Mouse (Mus musculus) heart, embryonic 12.5 days (tissue): Measurements from ENCODE around the gene Ccdc155. TPM values are rescaled to one million over a fixed set of nuclear protein-coding genes. Genes with fewer than 3 reads are reported as not detected.
A peak's percentile ranks its signal among the peaks of the same experiment; 100 is the strongest.

Experiments
- ATAC-seq: fragments of 200-750 bp; cut with Nextera tagmentation; 2 replicates; pipeline ENCODE4 v1.8.0; 2017; ENCODE audit warnings: moderate TSS enrichment, moderate library complexity; ENCODE audit not compliant: insufficient number of reproducible peaks, low FRiP score
- H3K27ac ChIP-seq: fragments of 300-500 bp; sonication (generic); 2 replicates; pipeline ENCODE4 v1.5.1; 2016; ENCODE audit warnings: mild to moderate bottlenecking, moderate library complexity; ENCODE audit not compliant: poor library complexity, severe bottlenecking
- H3K27me3 ChIP-seq: fragments of 300-500 bp; sonication (generic); replicated peaks from 2 replicates; pipeline ENCODE4 v1.6.1; 2016; ENCODE audit warnings: mild to moderate bottlenecking, moderate library complexity
- H3K36me3 ChIP-seq: fragments of 300-500 bp; sonication (generic); 2 replicates; pipeline ENCODE4 v1.6.1; 2016; ENCODE audit warnings: mild to moderate bottlenecking, moderate library complexity
- H3K4me1 ChIP-seq: fragments of 300-500 bp; sonication (generic); replicated peaks from 2 replicates; pipeline ENCODE4 v1.6.1; 2016; ENCODE audit warnings: mild to moderate bottlenecking
- H3K4me2 ChIP-seq: fragments of 300-500 bp; sonication (generic); 2 replicates; pipeline ENCODE4 v1.6.1; 2016; ENCODE audit warnings: mild to moderate bottlenecking, moderate library complexity
- H3K4me3 ChIP-seq: fragments of 300-500 bp; sonication (generic); 2 replicates; pipeline ENCODE4 v1.5.1; 2016; ENCODE audit warnings: mild to moderate bottlenecking
- H3K9ac ChIP-seq: fragments of 300-500 bp; sonication (generic); 2 replicates; pipeline ENCODE4 v1.6.1; 2016; ENCODE audit warnings: mild to moderate bottlenecking, moderate library complexity
- H3K9me3 ChIP-seq: fragments of 300-500 bp; sonication (generic); replicated peaks from 2 replicates; pipeline ENCODE4 v1.6.1; 2016; ENCODE audit warnings: mild to moderate bottlenecking, moderate library complexity
- WGBS: fragments of 180-500 bp; shearing (Covaris S2); methylation state at CpG from one replicate; pipeline ENCODE4 v1.1.7; 2016; 5-methylcytosine and 5-hydroxymethylcytosine counted together
- polyA plus RNA-seq: library from polyadenylated mRNA; unstranded; fragments of >200 nt; fragmentation: Nextera tagmentation; extraction: Ambion mirVana; gene quantifications from 2 replicates; pipeline ENCODE4 v1.2.1, GENCODE M21; 2016

The Ccdc155 gene
- polyA plus RNA-seq, 1 experiment from 2014 or later: 0.70 TPM

DNA sequence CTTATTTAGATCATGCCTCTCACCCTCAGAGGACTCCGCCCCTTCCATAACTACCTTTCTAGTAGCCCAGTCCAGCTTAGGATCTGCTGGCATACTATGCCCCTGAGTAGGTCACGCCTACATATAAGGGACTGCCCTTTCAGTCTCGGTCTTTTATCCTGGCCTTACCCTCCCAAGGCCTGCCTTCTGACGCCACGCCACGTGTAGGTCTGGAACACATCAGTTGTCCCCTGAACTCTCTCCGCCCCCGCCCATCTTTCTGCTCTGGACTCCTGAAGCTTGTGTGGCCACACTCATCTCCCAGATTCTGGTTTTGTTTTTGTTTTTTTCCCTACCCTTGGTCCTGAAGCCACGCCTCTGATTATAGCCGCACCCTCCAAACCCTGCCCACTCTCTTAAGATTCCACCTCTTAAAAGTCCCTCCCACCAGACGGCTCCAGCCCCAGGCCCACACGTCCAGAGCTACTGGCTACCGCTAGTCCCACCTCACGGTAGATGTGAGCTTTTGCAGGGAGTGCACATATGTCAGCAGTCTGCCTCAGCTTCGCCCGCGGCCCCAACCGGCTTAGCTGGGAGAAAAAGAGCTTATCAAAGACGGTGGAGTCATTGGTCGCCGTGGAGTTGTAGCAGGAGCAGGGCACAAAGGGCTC is 30.4 kb upstream of the Ccdc155 start:
- ATAC-seq: peak; percentile 82
- peak overlapping the region; percentile 66 for H3K4me2 ChIP-seq
- peak overlapping the region; percentile 67 for H3K27ac ChIP-seq
- peak overlapping the region; percentile 26 for H3K4me3 ChIP-seq
- H3K36me3 ChIP-seq: peaks cover 35% of the 10 kb centered on the region
- WGBS: 2% methylated on average over 21 of the region's 21 CpGs
- no peaks in the 10 kb centered on the region for H3K9me3 ChIP-seq
- peaks cover 57% of the 10 kb centered on the region for H3K4me1 ChIP-seq
- peaks cover 23% of the 10 kb centered on the region for H3K27me3 ChIP-seq
- peak overlapping the region; percentile 62 for H3K9ac ChIP-seq

DNA sequence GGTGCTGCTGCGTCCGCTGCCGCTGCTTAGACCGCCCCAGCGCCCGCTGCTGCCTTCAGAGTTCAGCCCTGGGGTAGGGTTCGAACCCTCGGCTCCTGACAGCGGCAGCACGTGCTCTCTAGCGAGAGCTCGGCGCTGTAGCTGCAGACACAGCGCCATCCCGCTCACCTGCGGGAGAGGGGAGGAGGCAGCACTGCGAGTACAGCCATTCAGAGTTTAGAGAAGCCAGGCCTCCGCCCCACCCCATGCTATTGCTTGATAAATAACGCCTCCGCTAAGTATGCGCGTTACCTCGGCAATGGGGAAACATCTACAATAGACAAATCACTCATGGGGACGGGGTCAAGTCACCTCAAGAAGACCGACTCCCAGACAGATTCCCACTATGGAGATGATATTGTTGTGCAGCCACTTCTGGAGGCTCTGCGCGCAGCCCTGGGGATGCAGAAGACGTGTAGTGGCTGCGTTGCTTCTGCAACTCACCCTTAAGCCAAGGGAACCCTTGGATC is 29.7 kb upstream of the Ccdc155 start:
- Histone ChIP-seq H3K9ac (peak overlapping the region; percentile 62), H3K4me2 (peak overlapping the region; percentile 66), H3K27me3 (peaks cover 21% of the 10 kb centered on the region), H3K4me1 (peaks cover 57% of the 10 kb centered on the region), H3K9me3 (no peaks in the 10 kb centered on the region), H3K4me3 (peak overlapping the region; percentile 26; the same call in 1 of the 2 replicates), H3K27ac (peak overlapping the region; percentile 67), H3K36me3 (peaks cover 41% of the 10 kb centered on the region)
- 10% methylated on average over 29 of the region's 29 CpGs for WGBS
- ATAC-seq: no peak

GRCm38 (mm10) chr7:45233580-45234332 is 29.1 kb upstream of the Ccdc155 start:
- Histone ChIP-seq H3K27me3 (peaks cover 15% of the 10 kb centered on the region), H3K9me3 (no peaks in the 10 kb centered on the region), H3K4me1 (peaks cover 51% of the 10 kb centered on the region), H3K27ac (peak overlapping the region; percentile 67), H3K9ac (peak overlapping the region; percentile 62), H3K36me3 (peaks cover 48% of the 10 kb centered on the region), H3K4me3 (peak overlapping the region; percentile 25; the same call in 1 of the 2 replicates), H3K4me2 (peak overlapping the region; percentile 66)
- ATAC-seq: no peak
- WGBS: 32% methylated on average over 19 of the region's 20 CpGs

GRCm38 (mm10) chr7:45232716-45233465 is 28.2 kb upstream of the Ccdc155 start:
- ATAC-seq: no peak
- Histone ChIP-seq H3K36me3 (peaks cover 56% of the 10 kb centered on the region), H3K4me3 (no peak overlapping the region), H3K27ac (no peak overlapping the region), H3K4me2 (no peak overlapping the region), H3K9me3 (no peaks in the 10 kb centered on the region), H3K27me3 (peaks cover 8% of the 10 kb centered on the region; the same call in 1 of the 2 replicates), H3K9ac (no peak overlapping the region), H3K4me1 (peaks cover 50% of the 10 kb centered on the region)
- 53% methylated on average over 13 of the region's 13 CpGs for WGBS

- 84% methylated on average over 11 of the region's 11 CpGs for WGBS
- no peak overlapping the region for H3K4me3 ChIP-seq
- no peak overlapping the region for H3K27ac ChIP-seq
- H3K4me2 ChIP-seq: no peak overlapping the region
- H3K9me3 ChIP-seq: no peaks in the 10 kb centered on the region
- peaks cover 50% of the 10 kb centered on the region for H3K4me1 ChIP-seq
- no peak for ATAC-seq
- H3K27me3 ChIP-seq: peaks cover 3% of the 10 kb centered on the region; the same call in 1 of the 2 replicates
- no peak overlapping the region for H3K9ac ChIP-seq
- peaks cover 64% of the 10 kb centered on the region for H3K36me3 ChIP-seq
Measured at GRCm38 (mm10) chr7:45231941-45232340, 27.2 kb upstream of the Ccdc155 start.

- no peak overlapping the region for H3K9ac ChIP-seq
- no peaks in the 10 kb centered on the region for H3K9me3 ChIP-seq
- peaks cover 50% of the 10 kb centered on the region for H3K4me1 ChIP-seq
- no peaks in the 10 kb centered on the region for H3K27me3 ChIP-seq
- no peak overlapping the region for H3K4me3 ChIP-seq
- 81% methylated on average over 12 of the region's 12 CpGs for WGBS
- H3K27ac ChIP-seq: no peak overlapping the region
- H3K36me3 ChIP-seq: peaks cover 72% of the 10 kb centered on the region
- no peak overlapping the region for H3K4me2 ChIP-seq
- no peak for ATAC-seq
Measured at GRCm38 (mm10) chr7:45231192-45231591, 26.5 kb upstream of the Ccdc155 start.

DNA sequence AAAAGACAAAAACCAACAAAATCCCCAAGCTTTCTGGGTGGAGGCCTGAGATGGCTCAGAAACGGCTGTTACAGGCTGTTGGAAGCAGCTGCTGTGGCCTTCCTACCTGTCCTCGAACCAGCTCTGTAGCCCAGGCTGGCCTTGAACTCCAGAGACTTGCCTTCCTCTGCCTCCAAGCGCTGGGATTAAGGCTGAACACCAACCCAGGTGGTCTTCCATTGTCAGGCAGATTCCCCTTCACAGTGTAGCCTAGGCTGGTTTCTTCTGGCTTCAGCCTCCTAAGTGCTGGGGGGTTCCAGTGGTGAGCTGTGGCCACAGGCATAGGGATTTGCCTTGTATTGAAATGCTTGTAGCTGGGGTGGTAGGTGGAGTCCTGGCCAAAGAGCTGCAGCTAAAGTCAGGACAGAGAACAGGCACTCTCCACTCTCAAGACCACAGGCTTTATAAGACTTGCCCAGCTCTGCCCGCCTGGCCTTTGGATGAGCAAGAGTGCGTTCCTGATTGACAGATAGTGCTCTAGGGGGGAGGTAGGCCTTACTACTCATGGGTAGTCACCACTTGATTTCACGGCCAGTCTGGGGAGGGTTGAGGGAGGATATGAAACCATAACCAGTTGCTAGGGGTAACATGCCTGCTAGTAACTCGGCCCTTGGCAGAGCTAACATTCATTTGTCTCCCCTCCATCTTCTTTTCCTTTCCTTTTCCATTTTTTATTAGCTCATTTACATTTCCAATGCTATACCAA is 24.9 kb upstream of the Ccdc155 start:
- Histone ChIP-seq H3K27ac (no peak overlapping the region), H3K9ac (no peak overlapping the region), H3K36me3 (peaks cover 88% of the 10 kb centered on the region), H3K27me3 (no peaks in the 10 kb centered on the region), H3K4me2 (no peak overlapping the region), H3K4me1 (peaks cover 36% of the 10 kb centered on the region), H3K9me3 (no peaks in the 10 kb centered on the region), H3K4me3 (no peak overlapping the region)
- ATAC-seq: no peak
- 83% methylated on average over 7 of the region's 7 CpGs for WGBS

- H3K36me3 ChIP-seq: peaks cover 90% of the 10 kb centered on the region
- no peak overlapping the region for H3K9ac ChIP-seq
- no peak for ATAC-seq
- H3K27ac ChIP-seq: no peak overlapping the region
- H3K4me2 ChIP-seq: no peak overlapping the region
- 86% methylated on average over 8 of the region's 8 CpGs for WGBS
- H3K4me3 ChIP-seq: no peak overlapping the region
- H3K27me3 ChIP-seq: no peaks in the 10 kb centered on the region
- no peaks in the 10 kb centered on the region for H3K9me3 ChIP-seq
- H3K4me1 ChIP-seq: peaks cover 30% of the 10 kb centered on the region
Measured at GRCm38 (mm10) chr7:45229046-45229445, 24.4 kb upstream of the Ccdc155 start.

DNA sequence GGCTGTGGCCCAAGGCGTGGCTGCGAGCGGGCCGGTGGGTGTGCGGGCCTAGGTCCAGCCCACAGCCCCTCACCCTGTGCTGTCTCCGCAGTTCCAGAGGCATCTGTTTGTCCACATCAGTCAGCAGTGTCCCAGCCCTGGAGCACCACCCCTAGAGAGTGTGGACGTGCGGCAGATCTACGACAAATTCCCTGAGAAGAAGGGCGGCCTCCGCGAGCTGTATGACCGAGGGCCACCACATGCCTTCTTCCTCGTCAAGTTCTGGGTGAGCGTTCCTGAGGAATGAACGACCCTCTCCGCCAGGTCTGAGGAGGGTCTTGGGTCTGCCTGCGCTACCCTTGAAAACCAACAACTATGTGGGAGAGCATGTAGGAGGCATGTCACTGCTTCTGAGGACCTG is 23.9 kb upstream of the Ccdc155 start:
- H3K27ac ChIP-seq: no peak overlapping the region
- H3K27me3 ChIP-seq: no peaks in the 10 kb centered on the region
- no peak overlapping the region for H3K4me3 ChIP-seq
- peaks cover 25% of the 10 kb centered on the region for H3K4me1 ChIP-seq
- H3K36me3 ChIP-seq: peaks cover 90% of the 10 kb centered on the region
- H3K9me3 ChIP-seq: no peaks in the 10 kb centered on the region
- ATAC-seq: peak; percentile 41; the same call in 1 of the 2 replicates
- 90% methylated on average over 18 of the region's 18 CpGs for WGBS
- H3K9ac ChIP-seq: no peak overlapping the region
- H3K4me2 ChIP-seq: no peak overlapping the region

DNA sequence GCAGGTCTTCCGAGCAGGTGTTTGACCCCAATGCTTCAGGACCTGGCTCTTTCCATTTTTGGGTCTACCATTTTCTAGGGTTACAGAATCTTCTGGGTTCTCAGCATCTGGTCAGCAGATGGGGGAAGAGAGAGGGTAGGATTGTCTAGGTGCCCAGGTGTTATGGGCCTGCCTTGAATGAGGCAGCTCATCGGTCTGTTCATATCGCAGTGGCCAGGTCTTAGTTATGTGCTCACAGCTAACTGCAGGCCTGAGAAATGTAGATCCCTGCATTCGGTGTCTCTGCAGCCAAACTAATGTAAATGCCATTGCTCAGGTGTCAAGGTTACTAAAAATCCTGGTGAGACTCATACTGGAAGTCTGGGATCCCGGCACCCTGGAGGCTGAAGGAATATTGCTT is 21.7 kb upstream of the Ccdc155 start:
- Histone ChIP-seq H3K4me1 (peaks cover 5% of the 10 kb centered on the region; the same call in 1 of the 2 replicates), H3K9ac (no peak overlapping the region), H3K36me3 (peaks cover 90% of the 10 kb centered on the region), H3K27me3 (no peaks in the 10 kb centered on the region), H3K27ac (no peak overlapping the region), H3K4me2 (no peak overlapping the region), H3K9me3 (no peaks in the 10 kb centered on the region), H3K4me3 (no peak overlapping the region)
- ATAC-seq: no peak
- WGBS: 92% methylated on average over 5 of the region's 5 CpGs
